Mouse (Mus musculus) midbrain, embryonic 14.5 days (tissue): ENCODE data around the gene Marcksl1. TPM values are rescaled to one million over a fixed set of nuclear protein-coding genes. Genes with fewer than 3 reads are reported as not detected.

Source experiments
- ATAC-seq: fragments of 200-750 bp; cut with Nextera tagmentation; 2 replicates; pipeline ENCODE4 v1.8.0; 2017; ENCODE audit warnings: moderate number of reproducible peaks, moderate library complexity; ENCODE audit not compliant: low FRiP score, low TSS enrichment
- DNase-seq: peaks from one replicate; pipeline ENCODE4 v3.0.0-alpha.2; 2015
- H3K27ac ChIP-seq: fragments of 300-500 bp; sonication (generic); replicated peaks from 2 replicates; pipeline ENCODE4 v1.5.1; 2014; ENCODE audit warnings: mild to moderate bottlenecking, low read depth, low read length, moderate library complexity
- H3K27me3 ChIP-seq: fragments of 300-500 bp; sonication (generic); 2 replicates; pipeline ENCODE4 v1.6.1; 2014; ENCODE audit warnings: low read length, control low read depth, mixed read lengths; ENCODE audit not compliant: control insufficient read depth, insufficient read depth
- H3K36me3 ChIP-seq: fragments of 300-500 bp; sonication (generic); 2 replicates; pipeline ENCODE4 v1.6.1; 2014; ENCODE audit warnings: low read length, control low read depth; ENCODE audit not compliant: control insufficient read depth, insufficient read depth
- H3K4me1 ChIP-seq: fragments of 300-500 bp; sonication (generic); 2 replicates; pipeline ENCODE4 v1.6.1; 2014; ENCODE audit warnings: mild to moderate bottlenecking, antibody characterized with exemption, low read length, control low read depth; ENCODE audit not compliant: control insufficient read depth, insufficient read depth
- H3K4me2 ChIP-seq: fragments of 300-500 bp; sonication (generic); 2 replicates; pipeline ENCODE4 v1.6.1; 2014; ENCODE audit warnings: mild to moderate bottlenecking, low read length, moderate library complexity
- H3K4me3 ChIP-seq: fragments of 300-500 bp; sonication (generic); replicated peaks from 2 replicates; pipeline ENCODE4 v1.5.1; 2014; ENCODE audit warnings: low read depth, low read length
- H3K9ac ChIP-seq: fragments of 300-500 bp; sonication (generic); replicated peaks from 2 replicates; pipeline ENCODE4 v1.6.1; 2014; ENCODE audit warnings: mild to moderate bottlenecking, low read length, moderate library complexity
- H3K9me3 ChIP-seq: fragments of 300-500 bp; sonication (generic); 2 replicates; pipeline ENCODE4 v1.6.1; 2016; ENCODE audit warnings: low read length, control low read depth, mixed read lengths; ENCODE audit not compliant: control insufficient read depth
- WGBS: fragments of 180-500 bp; shearing (Covaris S2); extraction: QIAGEN DNeasy Blood & Tissue Kit; methylation state at CpG from one replicate; pipeline ENCODE4 v1.1.7; 2014; 5-methylcytosine and 5-hydroxymethylcytosine counted together
- polyA plus RNA-seq: library from polyadenylated mRNA; unstranded; fragments of >200 nt; fragmentation: Nextera tagmentation; extraction: Ambion mirVana; gene quantifications from 2 replicates; pipeline ENCODE4 v1.2.1, GENCODE M21; 2014

The Marcksl1 gene
- polyA plus RNA-seq, 1 experiment from 2014 or later: 1,713 TPM

DNA sequence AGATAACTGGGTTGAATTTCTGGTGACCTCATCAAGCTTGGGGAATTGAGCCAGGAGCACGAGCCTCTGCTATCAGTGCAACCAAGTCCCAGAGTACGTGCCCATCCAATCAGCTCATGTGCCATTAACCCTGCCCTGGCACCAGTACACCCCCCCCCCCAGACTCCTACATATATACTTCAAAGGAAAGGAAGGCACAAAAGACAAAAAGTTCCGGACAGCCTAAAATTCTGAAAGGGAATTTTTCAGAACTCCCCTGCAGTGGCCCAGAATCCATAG is 5.2 kb upstream of the Marcksl1 start:
- no peak overlapping the region for H3K27ac ChIP-seq
- no peak for DNase-seq
- 74% methylated on average over 3 of the region's 3 CpGs for WGBS
- peaks cover 16% of the 10 kb centered on the region for H3K4me1 ChIP-seq
- no peaks in the 10 kb centered on the region for H3K27me3 ChIP-seq
- H3K4me3 ChIP-seq: no peak overlapping the region
- ATAC-seq: no peak
- no peak overlapping the region for H3K9ac ChIP-seq
- H3K4me2 ChIP-seq: no peak overlapping the region
- no peaks in the 10 kb centered on the region for H3K9me3 ChIP-seq
- no peaks in the 10 kb centered on the region for H3K36me3 ChIP-seq

DNA sequence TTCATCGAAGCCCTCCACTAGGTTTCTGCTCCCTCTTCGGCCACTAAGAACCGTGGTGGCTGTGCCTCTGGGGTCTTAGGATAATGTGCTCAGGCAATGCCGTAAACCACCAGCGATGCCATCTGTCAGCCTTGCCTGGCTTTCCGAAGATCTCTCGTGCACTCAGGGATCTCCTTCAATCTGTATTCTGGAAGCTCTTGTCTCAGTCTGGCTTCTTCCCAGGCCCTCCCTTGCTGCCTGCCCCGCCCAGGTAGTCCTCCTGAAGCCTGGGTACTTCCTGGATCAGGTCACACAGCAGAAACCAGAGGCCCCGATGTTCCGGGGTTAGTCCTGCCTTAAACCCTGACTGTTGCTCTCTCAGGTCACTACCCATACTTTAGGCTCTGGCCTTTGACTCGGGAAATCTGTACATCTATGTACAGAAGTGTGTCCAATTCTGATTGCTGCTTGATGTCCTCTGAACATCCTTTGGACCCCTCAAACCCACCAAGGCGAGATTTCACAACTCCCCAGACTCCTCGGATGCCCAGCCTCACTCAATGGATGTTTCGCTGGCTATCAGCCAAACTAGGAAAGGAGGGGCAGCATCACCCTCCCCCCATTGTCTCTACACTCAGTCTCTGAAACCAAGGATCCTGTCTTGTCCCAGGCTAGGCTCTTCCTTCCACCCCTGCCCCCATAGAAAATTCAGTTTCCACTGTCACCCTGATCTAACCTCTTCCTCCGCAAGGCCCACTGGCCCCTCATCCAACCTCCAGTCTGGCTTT is 4.4 kb upstream of the Marcksl1 start:
- H3K36me3 ChIP-seq: no peaks in the 10 kb centered on the region
- H3K9me3 ChIP-seq: no peaks in the 10 kb centered on the region
- 48% methylated on average over 15 of the region's 15 CpGs for WGBS
- ATAC-seq (no peak), DNase-seq (peak; percentile 47)
- no peak overlapping the region for H3K4me3 ChIP-seq
- no peak overlapping the region for H3K4me2 ChIP-seq
- no peak overlapping the region for H3K9ac ChIP-seq
- H3K27ac ChIP-seq: 0 out of 2 replicates have a peak overlapping the region, but pooled peaks have one; percentile 37
- H3K27me3 ChIP-seq: no peaks in the 10 kb centered on the region
- peaks cover 17% of the 10 kb centered on the region for H3K4me1 ChIP-seq

DNA sequence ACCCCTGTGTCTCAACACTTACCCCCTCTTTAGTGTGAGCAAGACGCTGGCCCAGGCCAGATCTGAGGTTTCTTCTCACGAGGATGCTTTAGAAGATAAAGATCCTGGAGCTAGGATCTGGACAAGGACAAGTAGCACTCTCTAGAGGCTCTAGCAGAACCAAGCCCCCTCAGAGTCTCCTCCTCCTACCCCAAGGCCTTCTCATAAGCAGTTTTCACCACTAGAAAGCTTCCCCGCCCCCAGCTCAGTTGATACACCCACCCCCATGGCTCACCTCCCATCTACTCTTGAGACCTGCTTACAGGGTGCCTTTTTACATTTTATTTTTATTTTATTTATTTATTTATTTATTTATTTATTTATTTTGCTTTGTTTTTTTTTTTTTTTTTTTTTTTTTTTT is 3.7 kb upstream of the Marcksl1 start:
- Histone ChIP-seq H3K9ac (no peak overlapping the region), H3K27me3 (no peaks in the 10 kb centered on the region), H3K4me3 (no peak overlapping the region), H3K4me1 (peaks cover 17% of the 10 kb centered on the region), H3K27ac (no peak overlapping the region), H3K36me3 (peaks cover under 1% of the 10 kb centered on the region; the same call in 1 of the 2 replicates), H3K4me2 (no peak overlapping the region), H3K9me3 (no peaks in the 10 kb centered on the region)
- ATAC-seq (no peak), DNase-seq (no peak)
- WGBS: 66% methylated on average over 3 of the region's 3 CpGs

GRCm38 (mm10) chr4:129510723-129511412 is 2.5 kb upstream of the Marcksl1 start:
- H3K36me3 ChIP-seq: peaks cover 12% of the 10 kb centered on the region
- H3K4me2 ChIP-seq: no peak overlapping the region
- ATAC-seq (no peak), DNase-seq (peak; percentile 39)
- H3K27me3 ChIP-seq: no peaks in the 10 kb centered on the region
- H3K4me1 ChIP-seq: peaks cover 25% of the 10 kb centered on the region
- no peak overlapping the region for H3K4me3 ChIP-seq
- 36% methylated on average over 6 of the region's 6 CpGs for WGBS
- H3K9me3 ChIP-seq: no peaks in the 10 kb centered on the region
- H3K9ac ChIP-seq: no peak overlapping the region
- peak overlapping the region; percentile 57 for H3K27ac ChIP-seq

- ATAC-seq (no peak), DNase-seq (peak; percentile 44)
- no peak overlapping the region for H3K4me2 ChIP-seq
- H3K4me1 ChIP-seq: peaks cover 26% of the 10 kb centered on the region
- H3K27ac ChIP-seq: peak overlapping the region; percentile 57
- H3K4me3 ChIP-seq: no peak overlapping the region
- no peak overlapping the region for H3K9ac ChIP-seq
- 9% methylated on average over 6 of the region's 6 CpGs for WGBS
- H3K36me3 ChIP-seq: peaks cover 16% of the 10 kb centered on the region
- H3K9me3 ChIP-seq: no peaks in the 10 kb centered on the region
- H3K27me3 ChIP-seq: no peaks in the 10 kb centered on the region
Measured at GRCm38 (mm10) chr4:129511413-129512096, 1.8 kb upstream of the Marcksl1 start.

DNA sequence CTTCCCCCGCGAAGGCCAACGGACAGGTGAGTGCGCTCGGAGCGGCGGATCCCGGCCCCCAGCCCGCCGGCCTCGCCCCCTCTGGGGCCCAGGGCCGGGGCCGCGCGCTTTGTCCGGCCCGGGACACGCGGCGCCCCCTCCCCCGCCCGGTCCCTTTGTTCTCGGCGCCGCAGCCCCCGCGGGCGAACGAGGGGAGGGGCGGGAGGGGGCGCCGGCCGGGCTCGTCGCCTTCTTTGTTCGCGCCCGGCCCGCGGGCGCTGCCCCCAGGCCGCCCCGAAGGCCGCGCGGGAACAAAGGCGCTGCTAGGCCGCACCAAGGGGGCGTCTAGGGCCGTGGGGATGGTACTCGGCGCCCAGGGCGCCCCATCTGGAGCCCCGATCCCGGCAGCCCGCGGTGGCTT is 510 bp downstream of the Marcksl1 start:
- peaks cover 26% of the 10 kb centered on the region for H3K4me1 ChIP-seq
- no peaks in the 10 kb centered on the region for H3K27me3 ChIP-seq
- ATAC-seq (peak; percentile 61), DNase-seq (peak; percentile 69)
- H3K9ac ChIP-seq: peak overlapping the region; percentile 100
- peak overlapping the region; percentile 99 for H3K27ac ChIP-seq
- peaks cover 40% of the 10 kb centered on the region for H3K36me3 ChIP-seq
- peak overlapping the region; percentile 77 for H3K4me2 ChIP-seq
- 0% methylated on average over 56 of the region's 57 CpGs for WGBS
- peak overlapping the region; percentile 100 for H3K4me3 ChIP-seq
- H3K9me3 ChIP-seq: no peaks in the 10 kb centered on the region

DNA sequence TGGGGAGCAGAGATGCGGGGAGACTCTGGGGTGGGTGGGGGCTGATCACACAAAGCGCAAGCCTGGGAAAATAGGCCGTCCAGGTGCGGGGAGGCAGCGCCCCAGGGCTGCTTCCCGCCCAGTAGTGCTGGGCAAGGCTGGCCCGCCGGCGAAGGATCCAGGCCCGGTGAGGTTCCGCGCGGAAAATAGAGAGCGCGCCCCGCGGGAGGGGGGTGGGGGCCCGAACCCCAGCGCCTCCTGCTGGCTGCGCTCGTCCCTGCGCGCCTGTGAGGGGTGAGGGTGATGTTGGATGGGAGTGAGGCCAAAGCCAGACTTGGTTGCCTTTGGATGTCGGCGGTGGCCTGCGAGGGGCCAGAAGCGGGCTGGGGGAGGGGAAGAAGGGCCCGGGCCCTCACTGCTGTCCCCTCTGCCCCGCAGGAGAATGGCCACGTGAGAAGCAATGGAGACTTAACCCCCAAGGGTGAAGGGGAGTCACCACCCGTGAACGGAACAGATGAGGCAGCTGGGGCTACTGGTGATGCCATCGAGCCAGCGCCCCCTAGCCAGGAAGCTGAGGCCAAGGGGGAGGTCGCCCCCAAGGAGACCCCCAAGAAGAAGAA is 1.0 kb downstream of the Marcksl1 start:
- ATAC-seq: peak; percentile 44
- Histone ChIP-seq H3K4me2 (peak overlapping the region; percentile 77), H3K9ac (peak overlapping the region; percentile 100), H3K36me3 (peaks cover 41% of the 10 kb centered on the region), H3K4me1 (peaks cover 21% of the 10 kb centered on the region), H3K9me3 (no peaks in the 10 kb centered on the region), H3K4me3 (peak overlapping the region; percentile 100), H3K27me3 (no peaks in the 10 kb centered on the region), H3K27ac (peak overlapping the region; percentile 99)
- 0% methylated on average over 34 of the region's 35 CpGs for WGBS
- DNase-seq: peak; percentile 88

DNA sequence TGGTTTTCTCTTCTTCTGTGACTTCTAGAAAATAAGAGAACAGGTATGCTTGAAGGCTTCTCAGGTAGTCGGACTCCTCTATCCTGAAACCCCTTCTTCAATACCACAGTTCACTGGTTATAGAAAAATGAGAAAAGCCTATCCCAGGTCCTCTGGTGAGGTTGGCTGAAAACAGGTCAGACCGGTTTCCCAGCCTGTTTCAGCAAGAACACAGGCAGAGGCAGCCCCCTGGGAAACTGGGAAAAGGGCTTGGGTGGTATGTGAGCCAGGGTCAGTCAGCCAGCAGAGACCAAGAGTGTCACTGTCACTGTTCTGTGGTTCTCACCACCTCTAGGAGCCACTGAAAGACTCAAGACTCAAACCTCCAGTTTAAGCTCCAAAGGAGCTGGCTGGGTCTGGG is 3.5 kb downstream of the Marcksl1 start:
- Histone ChIP-seq H3K4me1 (peaks cover 14% of the 10 kb centered on the region), H3K27ac (no peak overlapping the region), H3K9ac (0 out of 2 replicates have a peak overlapping the region, but pooled peaks have one; percentile 20), H3K27me3 (no peaks in the 10 kb centered on the region), H3K36me3 (peaks cover 63% of the 10 kb centered on the region), H3K4me3 (peak overlapping the region; percentile 13; the same call in 1 of the 2 replicates), H3K4me2 (no peak overlapping the region), H3K9me3 (no peaks in the 10 kb centered on the region)
- DNase-seq (no peak), ATAC-seq (no peak)
- WGBS: 56% methylated on average over 2 of the region's 2 CpGs
